Mouse (Mus musculus) skeletal muscle tissue, adult 2 months (tissue): ENCODE measurements around the gene Ireb2.
"Not testable (repeated sequence)": the region's sequence is repeated elsewhere in the genome, so short reads cannot be mapped to it uniquely, and the experiment has no call there.

Source experiments
- DNase-seq: peaks from one replicate; pipeline ENCODE4 v3.0.0-alpha.2; 2012; ENCODE audit warnings: low read depth, low spot score

Ireb2 gene

GRCm38 (mm10) chr9:54863363-54864281 is at the start of gene Ireb2:
Ireb2 (plus strand) TSS chr9:54863789.
- peak; percentile 96 for DNase-seq

DNA sequence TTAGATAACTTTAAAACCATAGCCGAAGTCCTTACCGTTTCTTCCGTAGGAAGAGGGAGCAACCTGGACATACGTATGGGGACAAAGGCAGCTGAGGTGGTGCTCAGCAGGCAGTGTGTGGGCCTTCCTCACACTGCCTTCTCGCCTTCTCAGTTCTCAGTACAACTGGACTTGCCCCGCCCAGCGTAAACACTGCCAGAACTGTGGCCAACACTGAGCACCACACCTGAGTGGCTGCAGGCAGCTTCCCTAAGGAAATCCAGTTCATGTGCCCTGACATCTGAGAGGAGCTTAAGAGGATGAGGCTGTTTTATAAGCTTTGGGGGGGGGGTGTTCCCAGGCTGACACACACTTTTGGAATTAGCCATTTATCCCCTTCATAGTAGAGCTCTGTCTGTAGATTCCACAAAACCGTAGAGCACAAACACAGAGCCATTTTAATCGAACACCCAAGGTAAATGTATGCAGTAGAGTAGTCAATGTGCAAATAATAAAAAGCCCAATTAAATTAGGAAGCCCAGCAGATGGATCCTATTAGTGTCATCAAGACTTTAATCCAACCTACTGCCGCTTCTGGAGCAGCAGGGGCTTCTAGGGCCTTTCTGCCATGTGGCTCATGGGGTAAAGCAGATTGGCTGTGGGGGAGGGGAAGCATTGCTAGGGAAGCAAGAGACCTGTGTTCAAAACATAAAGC is 46.9 kb upstream of the Ireb2 start:
- DNase-seq, result no peak

DNA sequence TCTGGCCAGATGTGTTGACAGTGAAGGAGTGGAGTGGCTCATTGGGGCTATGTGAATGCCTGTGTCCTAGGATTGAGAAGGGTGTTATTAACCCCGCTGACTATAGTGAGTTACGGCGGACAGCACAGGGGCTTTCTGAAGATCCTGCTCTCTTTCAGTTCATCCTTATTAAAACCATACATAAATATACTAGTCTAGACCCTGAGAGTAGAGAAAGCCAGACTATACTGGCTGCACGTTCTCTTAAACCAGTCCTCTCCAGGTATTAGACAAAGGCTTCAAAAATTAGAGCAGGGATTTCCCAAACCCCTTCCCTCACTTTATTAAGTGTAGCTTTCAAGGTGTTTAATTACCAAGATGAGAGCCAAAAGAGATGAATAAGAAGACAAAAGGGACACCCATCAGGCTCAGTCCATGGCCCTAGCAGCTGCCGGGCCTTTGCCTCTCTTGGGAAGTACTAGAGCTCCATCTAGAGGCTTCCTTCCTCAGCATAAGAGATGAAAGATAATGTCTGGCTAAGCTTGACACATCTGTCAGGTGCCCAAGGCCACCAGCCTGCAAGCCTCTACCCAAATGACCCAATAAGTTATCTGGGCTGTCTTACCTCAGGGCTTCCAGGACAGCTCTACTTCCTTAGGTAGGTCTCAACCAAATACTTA is 42.0 kb upstream of the Ireb2 start:
- peak; percentile 23 for DNase-seq

DNA sequence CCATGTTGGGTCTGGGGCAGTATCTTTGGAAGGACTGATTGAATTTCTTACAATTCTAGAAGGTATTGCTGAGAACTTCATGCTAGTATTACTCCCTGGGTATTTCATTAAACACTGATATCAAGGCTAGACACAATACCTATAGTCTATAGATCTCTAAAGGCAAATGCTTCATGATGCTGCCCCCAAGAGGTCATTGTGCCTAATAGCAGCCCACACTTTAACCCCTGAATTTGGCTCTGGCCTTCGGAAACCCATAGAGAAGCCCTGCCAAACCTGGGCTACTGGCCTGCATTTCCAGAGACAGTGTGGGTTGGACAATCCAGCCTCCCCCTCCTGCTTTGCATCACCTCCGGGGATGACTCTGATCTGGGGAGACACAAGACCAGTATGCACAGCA is 33.8 kb upstream of the Ireb2 start:
- no peak for DNase-seq

- DNase-seq, result no peak
Observed at GRCm38 (mm10) chr9:54830624-54831023, 33.0 kb upstream of the Ireb2 start.

GRCm38 (mm10) chr9:54833831-54834230 is 29.8 kb upstream of the Ireb2 start:
- DNase-seq, result no peak

DNA sequence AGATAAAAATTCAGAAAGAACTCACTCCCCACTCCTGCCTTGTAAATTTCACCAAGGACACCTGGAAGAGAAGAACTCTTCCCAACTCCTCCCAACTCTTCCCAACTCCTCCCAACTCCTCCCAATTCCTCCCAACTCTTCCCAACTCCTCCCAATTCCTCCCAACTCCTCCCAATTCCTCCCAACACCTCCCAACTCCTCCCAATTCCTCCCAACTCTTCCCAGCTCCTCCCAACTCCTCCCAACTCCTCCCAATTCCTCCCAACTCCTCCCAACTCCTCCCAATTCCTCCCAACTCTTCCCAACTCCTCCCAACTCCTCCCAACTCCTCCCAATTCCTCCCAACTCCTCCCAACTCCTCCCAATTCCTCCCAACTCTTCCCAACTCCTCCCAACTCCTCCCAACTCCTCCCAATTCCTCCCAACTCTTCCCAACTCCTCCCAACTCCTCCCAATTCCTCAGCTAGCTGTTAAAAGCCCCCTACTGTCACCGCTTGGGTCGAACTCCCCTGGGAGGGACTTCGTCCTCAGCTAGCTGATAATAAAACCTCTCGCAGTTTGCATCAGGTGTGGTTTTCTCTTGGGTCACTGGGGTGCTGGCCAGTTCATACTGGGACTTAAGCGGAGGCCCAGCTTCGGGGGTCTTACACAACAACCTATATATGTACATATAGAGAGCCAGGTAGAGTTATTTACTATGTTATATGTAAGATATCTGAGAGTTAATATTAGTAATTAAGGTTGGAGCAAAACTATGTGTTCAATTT is 27.5 kb upstream of the Ireb2 start:
- not testable (repeated sequence) for DNase-seq

GRCm38 (mm10) chr9:54837835-54838234 is 25.8 kb upstream of the Ireb2 start:
- DNase-seq, result no peak

GRCm38 (mm10) chr9:54840145-54840544 is 23.4 kb upstream of the Ireb2 start:
- DNase-seq, result no peak

- DNase-seq, result no peak
Observed at GRCm38 (mm10) chr9:54842311-54842710, 21.3 kb upstream of the Ireb2 start.

- no peak for DNase-seq
Observed at GRCm38 (mm10) chr9:54843887-54844286, 19.7 kb upstream of the Ireb2 start.

- DNase-seq, result no peak
Observed at GRCm38 (mm10) chr9:54844556-54845176, 18.9 kb upstream of the Ireb2 start.

- DNase-seq, result no peak
Observed at GRCm38 (mm10) chr9:54848203-54848602, 15.4 kb upstream of the Ireb2 start.

DNA sequence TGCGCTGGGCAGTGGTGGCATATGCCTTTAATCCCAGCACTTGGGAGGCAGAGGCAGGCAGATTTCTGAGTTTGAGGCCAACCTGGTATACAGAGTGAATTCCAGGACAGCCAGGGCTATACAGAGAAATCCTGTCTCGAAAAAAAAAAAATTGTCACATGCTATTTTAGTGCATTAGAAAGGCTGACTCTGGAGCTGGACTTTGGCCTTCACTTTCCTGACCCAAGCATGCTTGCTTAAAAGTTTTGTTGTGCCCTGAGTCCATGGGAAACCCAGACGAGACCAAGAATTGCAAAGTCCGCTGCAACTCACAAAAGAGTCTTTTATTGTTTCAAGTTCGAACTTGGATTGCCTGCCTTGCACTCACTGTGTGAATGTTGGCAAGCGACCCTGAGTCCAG is 10.6 kb upstream of the Ireb2 start:
- DNase-seq, result not testable (repeated sequence)

DNA sequence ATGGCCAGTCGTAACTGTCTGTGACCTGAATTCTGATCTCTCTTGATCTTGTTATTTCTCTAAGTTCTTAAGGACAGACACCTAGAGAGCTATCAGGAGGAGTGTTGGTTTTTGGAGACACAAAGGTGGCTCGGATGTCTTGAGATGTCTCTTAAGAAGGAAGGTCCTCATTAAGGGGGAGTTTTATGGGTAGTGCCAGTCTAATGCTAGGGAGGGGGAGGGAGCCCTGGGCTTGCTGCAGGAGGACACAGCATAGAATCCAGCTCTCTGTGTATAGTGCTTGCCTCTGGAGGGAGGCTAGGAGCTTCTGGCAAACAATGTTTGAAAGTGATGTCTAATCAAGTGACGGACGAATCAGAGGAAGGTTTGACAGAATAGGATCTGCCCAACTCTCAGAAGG is 10.0 kb upstream of the Ireb2 start:
- DNase-seq, result no peak

DNA sequence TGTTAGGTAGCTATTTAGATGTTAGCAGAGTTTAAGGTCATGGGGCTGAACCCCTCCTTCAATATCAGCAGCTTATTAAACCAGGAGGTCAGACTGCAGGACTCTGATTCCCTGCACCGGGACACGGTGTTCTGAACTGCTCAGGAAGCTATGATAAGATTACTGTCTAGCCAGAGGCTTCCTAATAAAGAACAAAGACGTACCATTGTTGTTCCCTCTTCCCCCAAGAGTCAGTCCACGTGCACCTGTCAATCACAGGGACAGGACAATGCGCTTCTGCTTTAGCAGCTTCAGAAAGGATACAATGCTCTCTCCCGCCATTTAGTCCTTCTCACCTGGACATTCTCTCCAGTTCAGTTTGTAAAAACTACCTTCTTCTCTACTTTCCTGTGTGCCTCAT is 8.0 kb upstream of the Ireb2 start:
- no peak for DNase-seq

DNA sequence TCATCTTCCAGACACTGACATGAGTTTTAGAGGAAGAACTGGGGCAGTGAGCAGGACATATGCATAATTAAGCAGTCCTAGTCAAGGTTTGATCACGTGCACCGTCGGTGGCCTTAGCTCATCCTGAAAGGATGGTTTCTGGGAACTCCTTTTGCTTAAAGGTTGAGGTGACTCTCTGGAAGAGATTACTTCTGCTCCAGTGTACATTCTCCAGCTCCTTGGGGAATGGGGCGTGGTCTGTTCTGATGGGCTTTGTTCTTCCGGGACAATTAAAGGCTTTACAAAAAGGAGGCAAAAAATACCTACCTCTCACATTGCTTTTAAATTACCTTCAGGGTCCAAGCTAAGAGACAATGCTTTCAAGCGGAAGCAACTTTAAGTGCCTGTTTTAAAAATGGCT is 7.5 kb upstream of the Ireb2 start:
- DNase-seq, result no peak

DNA sequence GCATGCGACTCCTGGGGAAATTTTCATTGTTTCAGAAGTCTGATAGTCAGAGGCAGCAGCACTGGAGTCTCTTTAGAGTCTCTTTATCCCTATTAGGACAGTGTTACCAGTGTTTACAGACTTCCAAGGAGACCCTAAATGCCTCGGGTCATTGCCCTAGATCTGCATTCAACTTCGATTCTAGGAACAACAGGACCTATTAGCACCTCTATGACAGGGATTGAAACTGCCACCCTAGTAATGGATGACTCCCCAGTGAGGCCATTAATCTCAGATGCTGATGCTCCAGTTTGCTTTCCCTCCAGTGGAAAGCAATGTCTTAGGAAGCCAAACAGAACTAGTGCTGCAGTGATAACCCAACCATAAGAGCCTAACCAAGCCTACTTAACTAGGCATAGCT is 6.1 kb upstream of the Ireb2 start:
- DNase-seq, result no peak

- DNase-seq, result no peak
Observed at GRCm38 (mm10) chr9:54860526-54860925, 3.1 kb upstream of the Ireb2 start.

GRCm38 (mm10) chr9:54878759-54879158 is 15.2 kb downstream of the Ireb2 start:
- DNase-seq, result no peak

DNA sequence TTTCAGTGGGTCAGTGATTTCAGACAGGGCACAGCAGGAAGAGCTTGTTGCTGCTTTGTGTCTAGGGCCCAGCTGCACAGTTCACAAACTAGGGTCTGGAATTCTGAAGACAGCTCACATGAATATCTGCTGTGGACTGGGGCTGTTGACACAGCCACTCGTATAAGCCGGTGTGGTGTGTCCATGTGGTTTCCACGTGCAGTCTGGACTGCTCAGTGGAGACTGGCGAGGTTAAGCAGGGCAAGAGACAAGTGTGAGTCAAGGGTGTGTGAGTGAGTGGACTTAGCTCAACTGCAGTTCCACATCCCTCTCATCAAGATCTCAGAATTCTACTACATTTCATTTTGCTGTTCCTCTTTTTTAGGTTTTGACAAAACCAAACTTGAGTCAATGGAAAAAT is 28.5 kb downstream of the Ireb2 start:
- DNase-seq, result no peak
